Mouse (Mus musculus) mesoderm, embryonic 11.5 days (tissue): ENCODE measurements at regions not wholly inside any gene's neighbourhood (a gene's known extent, or its start where the extent isn't known, plus 50 kb on each side); places are given as distances from the start of the nearest gene placed in this dataset.

Experiments used
- DNase-seq: peaks from one replicate; pipeline ENCODE4 v3.0.0-alpha.2; 2012; ENCODE audit warnings: low read depth, low spot score

DNA sequence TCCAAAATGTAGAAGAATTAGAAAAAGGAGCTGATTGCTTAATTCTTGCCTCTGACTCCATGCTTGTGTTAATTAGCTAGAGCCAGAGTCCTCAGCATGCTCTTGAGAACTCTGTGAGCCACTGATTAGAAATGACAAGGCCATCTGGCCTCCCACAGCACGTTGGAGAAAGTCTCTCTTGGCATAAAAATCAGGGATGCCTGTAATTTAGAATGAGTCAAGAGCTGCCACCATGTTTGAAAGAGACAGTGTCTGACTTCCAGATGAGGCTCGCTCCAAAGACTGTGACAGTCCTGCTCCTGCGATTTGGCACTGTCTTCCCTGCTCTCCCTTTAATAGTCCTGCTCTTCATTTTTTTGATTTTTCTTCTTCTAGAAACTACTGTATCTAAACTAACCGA is 374.6 kb downstream of the Ipo11 start:
- DNase-seq = no peak

DNA sequence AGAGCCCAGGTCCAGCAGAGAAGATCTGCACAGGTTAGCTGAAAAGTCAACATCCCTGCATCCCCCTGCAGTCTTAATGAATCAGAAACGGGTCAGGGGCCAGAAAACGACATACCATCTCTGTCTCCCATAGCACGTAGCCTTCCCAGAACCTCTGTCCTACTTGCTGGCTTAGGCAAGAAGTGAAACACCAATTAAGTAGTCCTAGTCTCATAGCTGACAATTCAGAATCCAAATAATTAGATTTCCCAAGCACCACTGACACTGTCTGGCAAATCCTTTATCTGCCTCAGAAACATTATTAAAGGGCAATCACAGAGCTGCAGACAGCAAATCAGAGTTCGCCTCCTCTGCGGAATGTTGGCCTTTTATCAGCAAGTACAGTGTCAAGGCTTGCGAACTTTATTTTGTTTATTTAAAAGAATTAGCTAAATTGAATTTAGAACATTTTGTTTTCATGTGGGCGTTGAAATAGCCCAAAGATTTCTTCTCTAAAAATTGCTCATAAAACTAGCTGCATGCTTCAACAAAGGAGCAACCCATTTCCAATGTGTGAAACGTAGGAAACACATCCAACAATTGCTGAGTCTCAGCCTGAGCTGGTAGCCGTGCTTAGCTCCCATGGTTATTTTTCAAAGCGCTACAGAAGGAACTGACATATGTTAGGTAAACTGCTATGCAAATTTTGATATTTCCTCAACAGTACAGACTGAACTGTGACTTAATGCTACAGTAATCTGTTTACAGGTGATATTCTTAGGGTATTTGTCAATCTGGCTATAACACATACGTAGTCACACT is 411.2 kb downstream of the Ipo11 start:
- DNase-seq = no peak

- no peak for DNase-seq
Observed at GRCm38 (mm10) chr13:106514510-106515169, 422.1 kb downstream of the Ipo11 start.

DNA sequence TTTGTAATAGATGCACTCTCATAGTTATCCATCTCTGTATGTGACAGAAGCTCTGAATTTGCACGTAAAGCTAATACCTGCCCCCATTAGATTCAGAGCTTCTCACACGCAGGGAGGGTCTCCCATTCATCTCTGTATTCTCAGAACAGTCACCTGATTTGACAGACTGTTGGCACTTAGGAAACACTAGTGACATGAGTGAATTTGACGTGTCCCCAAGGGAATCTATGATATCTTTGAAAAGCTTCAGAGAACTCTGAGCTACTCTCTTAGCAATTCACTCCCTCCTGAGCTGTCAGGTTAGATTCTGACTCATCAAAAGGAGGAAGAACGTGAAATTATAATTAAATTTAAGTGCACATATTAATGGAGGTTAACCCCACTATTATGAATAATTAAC is 423.1 kb downstream of the Ipo11 start:
- no peak for DNase-seq

DNA sequence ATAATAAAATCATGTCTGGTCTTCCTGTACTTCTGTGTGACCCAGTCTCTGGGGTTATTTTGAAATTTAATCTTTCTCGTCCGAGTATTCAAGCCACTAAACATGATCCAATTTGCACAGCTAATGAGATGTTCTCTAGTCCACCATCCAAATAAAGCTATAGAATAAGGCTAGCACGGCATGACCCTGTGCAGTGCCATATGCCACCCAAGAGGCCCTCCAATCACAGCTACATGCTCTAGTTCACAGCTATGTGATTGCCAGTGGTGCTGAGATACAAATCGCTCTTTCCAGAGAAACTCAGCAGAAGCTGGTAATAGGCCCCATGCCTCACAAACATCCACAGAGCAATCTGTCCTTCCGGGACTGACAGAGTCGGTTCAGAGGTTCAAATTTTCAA is 426.3 kb downstream of the Ipo11 start:
- DNase-seq = no peak

DNA sequence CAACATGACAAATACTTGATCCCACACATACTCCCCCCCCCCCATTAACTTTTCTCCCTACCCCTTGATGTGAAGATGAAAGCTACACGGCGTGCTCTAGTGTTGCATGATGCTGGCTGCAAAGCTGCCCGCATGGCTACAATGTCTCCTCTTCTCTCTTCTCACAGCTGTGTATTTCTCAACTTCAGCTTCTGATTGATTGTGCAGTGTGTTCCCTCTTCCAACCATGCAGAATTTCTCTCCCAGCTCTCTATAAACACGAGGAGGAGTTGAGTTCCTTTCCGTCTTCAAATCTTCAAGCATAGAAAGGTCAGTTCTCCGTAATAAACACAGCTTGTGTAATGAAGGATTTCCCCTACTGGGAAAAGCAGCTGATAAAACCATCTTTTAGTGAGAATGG is 435.5 kb downstream of the Ipo11 start:
- peak; percentile 2 for DNase-seq

GRCm38 (mm10) chr13:106471264-106471663 is 465.5 kb downstream of the Ipo11 start:
- no peak for DNase-seq

- DNase-seq = no peak
Observed at GRCm38 (mm10) chr13:106454366-106454927, 482.3 kb downstream of the Ipo11 start.

- no peak for DNase-seq
Observed at GRCm38 (mm10) chr13:106432165-106432564, 504.6 kb downstream of the Ipo11 start.

DNA sequence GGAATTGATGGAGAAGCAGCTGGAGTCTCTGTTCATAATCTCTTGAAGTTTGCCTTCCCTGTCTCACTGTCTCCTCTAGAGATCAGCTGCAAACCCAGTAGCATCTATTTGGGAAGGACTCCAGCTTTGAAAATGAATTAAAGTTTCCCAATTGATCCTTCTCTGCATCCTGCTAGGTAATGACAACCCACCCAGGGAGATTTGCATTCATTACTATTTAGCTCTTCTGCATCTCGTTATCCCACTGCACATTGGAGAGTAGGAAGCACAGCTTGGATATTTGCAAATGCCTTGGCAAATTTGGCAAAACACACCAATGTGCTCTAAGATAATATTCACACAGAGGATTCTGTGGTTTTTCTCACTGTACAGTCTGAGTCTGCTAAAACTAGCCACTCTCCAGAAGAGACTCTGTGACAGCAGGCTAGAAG is 530.1 kb downstream of the Ipo11 start:
- DNase-seq = no peak

DNA sequence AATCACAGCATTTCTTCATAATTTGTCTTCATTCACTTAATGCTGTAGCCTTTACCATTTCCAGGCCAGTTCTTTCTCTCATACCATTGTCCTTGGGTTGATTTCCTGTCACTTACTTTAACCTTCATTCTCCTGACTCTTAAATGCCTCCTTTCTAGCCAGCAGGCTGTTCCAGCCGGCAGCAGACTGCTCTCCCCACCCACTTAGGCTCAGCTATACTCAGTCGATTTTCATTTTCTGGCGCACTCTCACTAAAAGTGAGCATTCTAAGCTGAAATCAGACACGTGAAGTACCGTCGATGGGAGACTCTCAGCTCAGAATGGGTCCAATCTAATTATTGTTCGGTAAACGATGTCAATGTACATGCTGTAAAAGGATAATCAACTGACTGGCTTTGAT is 544.1 kb downstream of the Ipo11 start:
- no peak for DNase-seq

- no peak for DNase-seq
Observed at GRCm38 (mm10) chr13:106388634-106389033, 548.1 kb downstream of the Ipo11 start.

- DNase-seq = no peak
Observed at GRCm38 (mm10) chr13:106367589-106367988, 569.2 kb downstream of the Ipo11 start.

DNA sequence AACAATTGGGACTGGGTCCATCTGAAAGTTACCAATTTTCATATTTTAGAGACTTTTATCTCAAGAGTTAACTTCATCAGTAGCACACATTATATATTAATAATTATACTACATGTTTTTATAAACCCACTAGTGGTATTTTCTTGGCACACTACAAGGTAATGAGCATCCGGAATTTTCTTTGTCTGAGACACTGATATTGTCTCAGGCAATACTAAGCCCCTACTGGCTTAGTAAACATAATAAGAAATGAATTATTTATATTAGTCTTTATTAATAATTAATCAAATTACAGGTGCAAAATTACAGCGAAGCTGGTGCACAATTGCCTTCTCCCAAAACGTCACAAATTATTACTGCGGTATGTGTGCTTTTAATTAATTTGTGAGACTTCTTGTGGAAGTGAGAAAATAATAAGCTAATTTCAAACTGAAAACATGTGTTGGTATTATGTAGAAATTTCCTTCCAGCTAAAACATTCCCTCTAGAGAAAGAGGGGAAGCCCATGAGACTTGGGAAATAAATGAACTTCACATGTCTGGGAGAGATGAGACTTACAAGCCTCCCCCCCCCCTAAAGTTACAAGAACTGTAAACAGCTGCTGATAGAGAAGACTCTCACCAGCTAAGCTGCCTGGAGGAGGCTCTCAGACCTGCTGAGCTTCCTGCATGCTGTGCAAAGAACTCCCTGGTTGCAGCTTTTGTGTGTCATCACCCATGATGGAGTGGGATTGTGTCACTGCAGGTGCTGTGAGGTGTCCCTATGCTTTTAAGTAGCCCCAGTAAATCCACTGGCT is 583.9 kb downstream of the Ipo11 start:
- no peak for DNase-seq

- DNase-seq = no peak
Observed at GRCm38 (mm10) chr13:106332025-106332424, 604.7 kb downstream of the Ipo11 start.

GRCm38 (mm10) chr13:106318980-106319379 is 617.8 kb downstream of the Ipo11 start:
- DNase-seq = no peak

DNA sequence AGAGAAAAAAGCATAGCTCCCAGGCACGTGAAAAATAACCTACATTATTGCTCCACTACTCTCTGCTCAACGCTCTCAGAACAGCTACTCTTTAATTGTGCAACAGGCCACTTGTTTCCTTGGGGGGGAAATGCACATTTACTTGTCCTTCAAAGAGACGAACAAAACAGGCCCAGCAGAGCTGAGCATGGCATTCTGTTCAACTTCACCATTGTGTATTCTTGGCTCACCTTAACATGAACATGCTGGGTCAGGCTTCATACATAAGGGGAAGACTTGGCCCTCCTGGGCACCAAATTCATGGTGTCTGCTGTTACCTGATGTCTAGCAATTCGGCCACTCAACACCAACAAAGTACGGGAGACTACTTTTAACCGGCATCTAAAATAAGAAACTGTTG is 618.3 kb downstream of the Ipo11 start:
- no peak for DNase-seq

GRCm38 (mm10) chr13:106317300-106317699 is 619.5 kb downstream of the Ipo11 start:
- no peak for DNase-seq

DNA sequence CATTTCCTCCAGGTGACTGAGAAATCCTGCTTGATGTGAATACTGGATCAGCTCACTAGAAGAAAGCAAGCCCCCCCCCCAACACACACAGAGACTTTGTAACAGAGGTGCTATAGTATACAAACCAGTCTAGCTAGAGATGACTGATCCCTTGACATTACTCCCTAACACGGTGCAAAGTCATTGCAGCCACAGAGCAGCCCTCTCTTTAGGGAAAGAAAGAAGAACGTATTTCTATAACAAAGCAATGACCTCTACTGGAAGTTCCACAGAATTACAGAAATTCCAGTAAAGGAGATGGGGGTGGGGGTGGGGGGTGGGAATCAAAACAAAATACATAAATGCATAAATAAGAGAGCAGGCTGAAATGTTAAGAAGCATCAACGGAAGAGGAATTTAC is 655.6 kb downstream of the Ipo11 start:
- DNase-seq = no peak

GRCm38 (mm10) chr13:106259874-106260273 is 676.9 kb downstream of the Ipo11 start:
- DNase-seq = no peak
